Mouse (Mus musculus) kidney, adult 2 months (tissue): ENCODE data around the gene Akt1.

Source experiments
- CTCF ChIP-seq: fragments of 200-500 bp; conservative IDR thresholded peaks from 2 replicates; pipeline ENCODE4 v1.5.1; 2011; ENCODE audit warnings: low read depth, mild to moderate bottlenecking, control low read depth, low read length, moderate library complexity, mixed read lengths; ENCODE audit not compliant: insufficient read depth, insufficient read length
- POLR2A ChIP-seq: fragments of 200-500 bp; IDR thresholded peaks from one replicate; pipeline ENCODE4 v1.6.1; 2011; ENCODE audit warnings: low read depth, low read length, control low read depth

DNA sequence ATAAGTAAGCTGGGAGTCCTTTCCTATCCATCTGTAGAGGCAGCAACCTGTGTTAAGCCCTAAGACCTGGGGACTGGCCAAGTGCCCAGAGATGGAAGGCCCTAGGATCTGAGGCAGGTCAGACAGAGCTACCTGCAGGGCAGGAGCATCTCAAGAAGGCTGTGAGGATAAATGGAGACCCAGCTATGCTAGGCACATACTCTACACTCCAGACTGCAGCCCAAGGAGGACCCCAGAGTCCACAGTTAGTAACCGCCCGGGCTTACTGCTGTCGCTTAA lies 13.4 kb downstream of the Akt1 start:
- TF ChIP-seq CTCF: no peak
- TF ChIP-seq POLR2A: no peak
